Mouse (Mus musculus) thymus, postnatal 0 days (tissue): Measurements from ENCODE around the gene Rasgef1b. TPM values are rescaled to one million over a fixed set of nuclear protein-coding genes. Genes with fewer than 3 reads are reported as not detected.
"Not testable (repeated sequence)": the region's sequence is repeated elsewhere in the genome, so short reads cannot be mapped to it uniquely, and the experiment has no call there.

Experiments
- DNase-seq: peaks from one replicate; pipeline ENCODE4 v3.0.0-alpha.2; 2015; ENCODE audit warnings: low spot score
- polyA plus RNA-seq: library from polyadenylated mRNA; unstranded; fragments of >200 nt; fragmentation: Nextera tagmentation; extraction: Ambion mirVana; gene quantifications from 2 replicates; pipeline ENCODE4 v1.2.1, GENCODE M21; 2015

Rasgef1b gene
- polyA plus RNA-seq, 1 experiment from 2014 or later: 12.0 TPM

GRCm38 (mm10) chr5:99230476-99230875, 498.4 kb downstream of the Rasgef1b start:
- no peak for DNase-seq

- no peak for DNase-seq
Measured at GRCm38 (mm10) chr5:99227361-99227760, 501.5 kb downstream of the Rasgef1b start.

GRCm38 (mm10) chr5:99224571-99225011, 504.3 kb downstream of the Rasgef1b start:
- no peak for DNase-seq

GRCm38 (mm10) chr5:99223869-99224498, 504.9 kb downstream of the Rasgef1b start:
- DNase-seq: no peak

GRCm38 (mm10) chr5:99218385-99218784, 510.5 kb downstream of the Rasgef1b start:
- DNase-seq: no peak

GRCm38 (mm10) chr5:99216588-99217152, 512.2 kb downstream of the Rasgef1b start:
- not testable (repeated sequence) for DNase-seq

GRCm38 (mm10) chr5:99215207-99216157, 513.4 kb downstream of the Rasgef1b start:
- DNase-seq: no peak

GRCm38 (mm10) chr5:99214400-99214799, 514.5 kb downstream of the Rasgef1b start:
- no peak for DNase-seq

- no peak for DNase-seq
Measured at GRCm38 (mm10) chr5:99213211-99213610, 515.7 kb downstream of the Rasgef1b start.

GRCm38 (mm10) chr5:99203475-99203874, 525.4 kb downstream of the Rasgef1b start:
- no peak for DNase-seq

- DNase-seq: peak; percentile 53
Measured at GRCm38 (mm10) chr5:99202074-99202837, 526.6 kb downstream of the Rasgef1b start.

GRCm38 (mm10) chr5:99195436-99195835, 533.4 kb downstream of the Rasgef1b start:
- no peak for DNase-seq

- DNase-seq: no peak
Measured at GRCm38 (mm10) chr5:99190941-99191800, 537.7 kb downstream of the Rasgef1b start.

- DNase-seq: no peak
Measured at GRCm38 (mm10) chr5:99183637-99184036, 545.2 kb downstream of the Rasgef1b start.

GRCm38 (mm10) chr5:99174608-99175385, 554.1 kb downstream of the Rasgef1b start:
- DNase-seq: no peak

- no peak for DNase-seq
Measured at GRCm38 (mm10) chr5:99169836-99170235, 559.0 kb downstream of the Rasgef1b start.

GRCm38 (mm10) chr5:99167767-99168166, 561.1 kb downstream of the Rasgef1b start:
- DNase-seq: no peak
